Mouse (Mus musculus): ENCODE measurements around the gene Jmjd7. TPM values are rescaled to one million over a fixed set of nuclear protein-coding genes. Genes with fewer than 3 reads are reported as not detected.

Gene Jmjd7
- polyA plus RNA-seq, 1 experiment from 2014 or later: 23.1 TPM

GRCm38 (mm10) chr2:120013831-120014486, 13.3 kb upstream of the Jmjd7 start:
- no peak for ATAC-seq (ENCODE audit: low FRiP score, low read depth)
- Histone ChIP-seq H3K4me3 (no peak overlapping the region), H3K9me3 (no peaks in the 10 kb centered on the region), H3K27me3 (no peaks in the 10 kb centered on the region), H3K4me2 (replicated peaks) (no peak overlapping the region), H3K4me1 (no peaks in the 10 kb centered on the region), H3K27ac (no peak overlapping the region), H3K36me3 (peaks cover 58% of the 10 kb centered on the region), H3K9ac (no peak overlapping the region)
- WGBS: 96% methylated on average over 2 of the region's 2 CpGs

- Histone ChIP-seq H3K4me2 (replicated peaks) (no peak overlapping the region), H3K9ac (no peak overlapping the region), H3K4me1 (no peaks in the 10 kb centered on the region), H3K27ac (no peak overlapping the region), H3K36me3 (peaks cover 77% of the 10 kb centered on the region), H3K27me3 (no peaks in the 10 kb centered on the region), H3K9me3 (no peaks in the 10 kb centered on the region), H3K4me3 (no peak overlapping the region)
- 91% methylated on average over 4 of the region's 4 CpGs for WGBS
- ATAC-seq (ENCODE audit: low FRiP score, low read depth): no peak
These were observed 11.4 kb upstream of the Jmjd7 start for GRCm38 (mm10) chr2:120015882-120016281.

- Histone ChIP-seq H3K9me3 (no peaks in the 10 kb centered on the region), H3K4me1 (no peaks in the 10 kb centered on the region), H3K27ac (no peak overlapping the region), H3K4me2 (replicated peaks) (no peak overlapping the region), H3K4me3 (no peak overlapping the region), H3K9ac (no peak overlapping the region), H3K36me3 (peaks cover 92% of the 10 kb centered on the region), H3K27me3 (no peaks in the 10 kb centered on the region)
- WGBS: 93% methylated on average over 12 of the region's 12 CpGs
- no peak for ATAC-seq (ENCODE audit: low FRiP score, low read depth)
These were observed 9.7 kb upstream of the Jmjd7 start for GRCm38 (mm10) chr2:120017599-120017998.

- Histone ChIP-seq H3K4me1 (peaks cover 13% of the 10 kb centered on the region), H3K36me3 (peaks cover 64% of the 10 kb centered on the region), H3K27ac (no peak overlapping the region), H3K4me2 (replicated peaks) (no peak overlapping the region), H3K4me3 (no peak overlapping the region), H3K27me3 (no peaks in the 10 kb centered on the region), H3K9me3 (no peaks in the 10 kb centered on the region), H3K9ac (no peak overlapping the region)
- 82% methylated on average over 5 of the region's 5 CpGs for WGBS
- no peak for ATAC-seq (ENCODE audit: low FRiP score, low read depth)
These were observed 2.9 kb upstream of the Jmjd7 start for GRCm38 (mm10) chr2:120024337-120024736.

- Histone ChIP-seq H3K27ac (peak overlapping the region; percentile 91), H3K9ac (peak overlapping the region; percentile 84), H3K4me2 (replicated peaks) (peak overlapping the region; percentile 80), H3K4me1 (peaks cover 13% of the 10 kb centered on the region), H3K36me3 (peaks cover 59% of the 10 kb centered on the region), H3K27me3 (no peaks in the 10 kb centered on the region), H3K9me3 (no peaks in the 10 kb centered on the region), H3K4me3 (peak overlapping the region; percentile 65)
- 40% methylated on average over 3 of the region's 3 CpGs for WGBS
- ATAC-seq (ENCODE audit: low FRiP score, low read depth): peak; percentile 7; the same call in 1 of the 2 replicates
These were observed 658 bp downstream of the Jmjd7 start for GRCm38 (mm10) chr2:120027950-120028331.

GRCm38 (mm10) chr2:120030380-120030779, 3.1 kb downstream of the Jmjd7 start:
- peaks cover 57% of the 10 kb centered on the region for H3K36me3 ChIP-seq
- WGBS: 91% methylated on average over 8 of the region's 8 CpGs

GRCm38 (mm10) chr2:120032726-120033467, 5.6 kb downstream of the Jmjd7 start, which contains the start of gene Pla2g4b:
Gene Pla2g4b (plus strand): TSS chr2:120033417.
- ATAC-seq (ENCODE audit: low FRiP score, low read depth): no peak
- Histone ChIP-seq H3K9ac (no peak within 1 kb of the TSS), H3K4me2 (replicated peaks) (no peak within 1 kb of the TSS), H3K27me3 (no peaks in the 10 kb centered on the region), H3K9me3 (no peaks in the 10 kb centered on the region), H3K36me3 (peaks cover 78% of the 10 kb centered on the region), H3K4me1 (peaks cover 7% of the 10 kb centered on the region), H3K4me3 (no peak within 1 kb of the TSS), H3K27ac (no peak within 1 kb of the TSS)
- 85% methylated on average over 12 of the region's 12 CpGs for WGBS

More at GRCm38 (mm10) chr2:120030380-120030779, 3.1 kb downstream of the Jmjd7 start:
- no peak overlapping the region for H3K4me2 ChIP-seq (replicated peaks)
- H3K4me1 ChIP-seq: peaks cover 13% of the 10 kb centered on the region
- H3K4me3 ChIP-seq: no peak overlapping the region
- ATAC-seq (ENCODE audit: low FRiP score, low read depth): no peak
- no peaks in the 10 kb centered on the region for H3K9me3 ChIP-seq
- H3K27ac ChIP-seq: no peak overlapping the region
- H3K27me3 ChIP-seq: no peaks in the 10 kb centered on the region
- H3K9ac ChIP-seq: no peak overlapping the region

GRCm38 (mm10) chr2:120033726-120034125, 6.4 kb downstream of the Jmjd7 start:
- H3K4me3 ChIP-seq: no peak overlapping the region
- no peaks in the 10 kb centered on the region for H3K27me3 ChIP-seq
- no peaks in the 10 kb centered on the region for H3K9me3 ChIP-seq
- no peak overlapping the region for H3K27ac ChIP-seq
- H3K4me2 ChIP-seq (replicated peaks): no peak overlapping the region
- no peak overlapping the region for H3K9ac ChIP-seq
- ATAC-seq (ENCODE audit: low FRiP score, low read depth): no peak
- no peaks in the 10 kb centered on the region for H3K4me1 ChIP-seq
- 83% methylated on average over 5 of the region's 5 CpGs for WGBS
- peaks cover 87% of the 10 kb centered on the region for H3K36me3 ChIP-seq

GRCm38 (mm10) chr2:120037744-120038143, 10.5 kb downstream of the Jmjd7 start:
- Histone ChIP-seq H3K36me3 (peaks cover 98% of the 10 kb centered on the region), H3K4me1 (no peaks in the 10 kb centered on the region), H3K27me3 (no peaks in the 10 kb centered on the region), H3K4me3 (no peak overlapping the region), H3K9ac (no peak overlapping the region), H3K27ac (no peak overlapping the region), H3K4me2 (replicated peaks) (no peak overlapping the region), H3K9me3 (no peaks in the 10 kb centered on the region)
- WGBS: 93% methylated on average over 9 of the region's 9 CpGs
- ATAC-seq (ENCODE audit: low FRiP score, low read depth): no peak

- Histone ChIP-seq H3K9me3 (no peaks in the 10 kb centered on the region), H3K27ac (no peak overlapping the region), H3K9ac (no peak overlapping the region), H3K4me1 (peaks cover 20% of the 10 kb centered on the region), H3K4me2 (replicated peaks) (no peak overlapping the region), H3K27me3 (no peaks in the 10 kb centered on the region), H3K4me3 (no peak overlapping the region), H3K36me3 (peaks cover 67% of the 10 kb centered on the region)
- 87% methylated on average over 5 of the region's 5 CpGs for WGBS
- ATAC-seq (ENCODE audit: low FRiP score, low read depth): no peak
These were observed 13.7 kb downstream of the Jmjd7 start for GRCm38 (mm10) chr2:120040991-120041390.

- ATAC-seq (ENCODE audit: low FRiP score, low read depth): peak; percentile 80; the same call in 1 of the 2 replicates
- Histone ChIP-seq H3K4me1 (peaks cover 34% of the 10 kb centered on the region), H3K9me3 (no peaks in the 10 kb centered on the region), H3K27me3 (0 out of 2 replicates have a peak, but pooled peaks cover 3% of the 10 kb centered on the region), H3K4me3 (no peak overlapping the region), H3K36me3 (peaks cover 36% of the 10 kb centered on the region), H3K9ac (no peak overlapping the region), H3K4me2 (replicated peaks) (peak overlapping the region; percentile 9), H3K27ac (peak overlapping the region; percentile 61; the same call in 1 of the 2 replicates)
- WGBS: 47% methylated on average over 4 of the region's 4 CpGs
These were observed 16.9 kb downstream of the Jmjd7 start for GRCm38 (mm10) chr2:120044101-120044603.

- H3K4me2 ChIP-seq (replicated peaks): peak overlapping the region; percentile 9
- no peaks in the 10 kb centered on the region for H3K9me3 ChIP-seq
- 0 out of 2 replicates have a peak, but pooled peaks have one; percentile 22 for ATAC-seq (ENCODE audit: low FRiP score, low read depth)
- 0 out of 2 replicates have a peak, but pooled peaks cover 3% of the 10 kb centered on the region for H3K27me3 ChIP-seq
- peaks cover 34% of the 10 kb centered on the region for H3K4me1 ChIP-seq
- peak overlapping the region; percentile 61; the same call in 1 of the 2 replicates for H3K27ac ChIP-seq
- 73% methylated on average over 3 of the region's 3 CpGs for WGBS
- H3K4me3 ChIP-seq: no peak overlapping the region
- H3K9ac ChIP-seq: no peak overlapping the region
- H3K36me3 ChIP-seq: peaks cover 31% of the 10 kb centered on the region
These were observed 17.4 kb downstream of the Jmjd7 start for GRCm38 (mm10) chr2:120044676-120045075.
